Mouse (Mus musculus) heart, embryonic 15.5 days (tissue): ENCODE results near the gene Tanc2. TPM values are rescaled to one million over a fixed set of nuclear protein-coding genes. Genes with fewer than 3 reads are reported as not detected.

Source experiments
- ATAC-seq: fragments of 200-750 bp; cut with Nextera tagmentation; replicated peaks from 2 replicates; pipeline ENCODE4 v1.8.0; 2017; ENCODE audit warnings: low read depth, moderate TSS enrichment; ENCODE audit not compliant: insufficient number of reproducible peaks, insufficient read depth, low FRiP score
- H3K27ac ChIP-seq: fragments of 300-500 bp; sonication (generic); 2 replicates; pipeline ENCODE4 v1.5.1; 2015; ENCODE audit warnings: mild to moderate bottlenecking, inconsistent platforms
- H3K27me3 ChIP-seq: fragments of 300-500 bp; sonication (generic); 2 replicates; pipeline ENCODE4 v1.6.1; 2015; ENCODE audit warnings: inconsistent platforms
- H3K36me3 ChIP-seq: fragments of 300-500 bp; sonication (generic); 2 replicates; pipeline ENCODE4 v1.6.1; 2015; ENCODE audit warnings: mild to moderate bottlenecking, inconsistent platforms
- H3K4me1 ChIP-seq: fragments of 300-500 bp; sonication (generic); replicated peaks from 2 replicates; pipeline ENCODE4 v1.6.1; 2015; ENCODE audit warnings: inconsistent platforms
- H3K4me2 ChIP-seq: fragments of 300-500 bp; sonication (generic); 2 replicates; pipeline ENCODE4 v1.6.1; 2015; ENCODE audit warnings: inconsistent platforms, mild to moderate bottlenecking, moderate library complexity
- H3K4me3 ChIP-seq: fragments of 300-500 bp; sonication (generic); 2 replicates; pipeline ENCODE4 v1.5.1; 2015; ENCODE audit warnings: mild to moderate bottlenecking, inconsistent platforms
- H3K9ac ChIP-seq: fragments of 300-500 bp; sonication (generic); 2 replicates; pipeline ENCODE4 v1.6.1; 2015; ENCODE audit warnings: mild to moderate bottlenecking, inconsistent platforms
- H3K9me3 ChIP-seq: fragments of 300-500 bp; sonication (generic); replicated peaks from 2 replicates; pipeline ENCODE4 v1.6.1; 2016; ENCODE audit warnings: inconsistent platforms
- WGBS: fragments of 180-500 bp; shearing (Covaris S2); methylation state at CpG from one replicate; pipeline ENCODE4 v1.1.7; 2015; ENCODE audit warnings: mixed read lengths; 5-methylcytosine and 5-hydroxymethylcytosine counted together
- polyA plus RNA-seq: library from polyadenylated mRNA; unstranded; fragments of >200 nt; fragmentation: Nextera tagmentation; extraction: Ambion mirVana; gene quantifications from 2 replicates; pipeline ENCODE4 v1.2.1, GENCODE M21; 2015

Tanc2 gene
- polyA plus RNA-seq, 1 experiment from 2014 or later, result 12.4 TPM

GRCm38 (mm10) chr11:105955815-105956430 lies 366.1 kb downstream of the Tanc2 start:
- no peak for ATAC-seq
- H3K4me2 ChIP-seq, result no peak overlapping the region

GRCm38 (mm10) chr11:105957501-105957900 lies 367.7 kb downstream of the Tanc2 start:
- H3K27ac ChIP-seq, result 0 out of 2 replicates have a peak overlapping the region, but pooled peaks have one; percentile 1
- 57% methylated on average over 6 of the region's 6 CpGs for WGBS
- H3K27me3 ChIP-seq, result no peaks in the 10 kb centered on the region
- no peaks in the 10 kb centered on the region for H3K9me3 ChIP-seq
- H3K9ac ChIP-seq, result no peak overlapping the region
- ATAC-seq, result no peak
- H3K4me3 ChIP-seq, result no peak overlapping the region
- peaks cover 15% of the 10 kb centered on the region for H3K4me1 ChIP-seq
- no peaks in the 10 kb centered on the region for H3K36me3 ChIP-seq
- no peak overlapping the region for H3K4me2 ChIP-seq

More at GRCm38 (mm10) chr11:105955815-105956430, 366.1 kb downstream of the Tanc2 start:
- 84% methylated on average over 28 of the region's 28 CpGs for WGBS
- Histone ChIP-seq H3K27me3 (0 out of 2 replicates have a peak, but pooled peaks cover 4% of the 10 kb centered on the region), H3K9ac (no peak overlapping the region), H3K36me3 (no peaks in the 10 kb centered on the region), H3K9me3 (no peaks in the 10 kb centered on the region), H3K27ac (no peak overlapping the region), H3K4me1 (peaks cover 15% of the 10 kb centered on the region), H3K4me3 (no peak overlapping the region)

- H3K4me2 ChIP-seq, result no peak overlapping the region
- peaks cover 15% of the 10 kb centered on the region for H3K4me1 ChIP-seq
- H3K9me3 ChIP-seq, result no peaks in the 10 kb centered on the region
- no peak overlapping the region for H3K9ac ChIP-seq
- no peak for ATAC-seq
- 38% methylated on average over 1 of the region's 1 CpGs for WGBS
- no peak overlapping the region for H3K4me3 ChIP-seq
- no peaks in the 10 kb centered on the region for H3K36me3 ChIP-seq
- no peak overlapping the region; the same call in 1 of the 2 replicates for H3K27ac ChIP-seq
- no peaks in the 10 kb centered on the region for H3K27me3 ChIP-seq
Measured at GRCm38 (mm10) chr11:105958566-105958965, 368.8 kb downstream of the Tanc2 start.

GRCm38 (mm10) chr11:105959355-105959754 lies 369.6 kb downstream of the Tanc2 start:
- peak overlapping the region; percentile 45 for H3K4me2 ChIP-seq
- no peaks in the 10 kb centered on the region for H3K9me3 ChIP-seq
- H3K36me3 ChIP-seq, result no peaks in the 10 kb centered on the region
- H3K27ac ChIP-seq, result no peak overlapping the region
- peaks cover 15% of the 10 kb centered on the region for H3K4me1 ChIP-seq
- peak overlapping the region; percentile 2; the same call in 1 of the 2 replicates for H3K9ac ChIP-seq
- H3K4me3 ChIP-seq, result 0 out of 2 replicates have a peak overlapping the region, but pooled peaks have one; percentile 5
- H3K27me3 ChIP-seq, result no peaks in the 10 kb centered on the region
- 4% methylated on average over 17 of the region's 17 CpGs for WGBS
- 0 out of 2 replicates have a peak, but pooled peaks have one; percentile 31 for ATAC-seq

- H3K27me3 ChIP-seq, result peaks cover 42% of the 10 kb centered on the region
- no peaks in the 10 kb centered on the region for H3K36me3 ChIP-seq
- no peak overlapping the region for H3K27ac ChIP-seq
- no peak overlapping the region for H3K4me3 ChIP-seq
- WGBS, result 66% methylated on average over 5 of the region's 5 CpGs
- H3K9me3 ChIP-seq, result no peaks in the 10 kb centered on the region
- peaks cover 16% of the 10 kb centered on the region for H3K4me1 ChIP-seq
- H3K4me2 ChIP-seq, result no peak overlapping the region
- ATAC-seq, result no peak
- no peak overlapping the region for H3K9ac ChIP-seq
Measured at GRCm38 (mm10) chr11:105964691-105965090, 374.9 kb downstream of the Tanc2 start.

- peaks cover 14% of the 10 kb centered on the region for H3K4me1 ChIP-seq
- no peaks in the 10 kb centered on the region for H3K36me3 ChIP-seq
- ATAC-seq, result no peak
- no peak overlapping the region for H3K9ac ChIP-seq
- no peak overlapping the region for H3K4me2 ChIP-seq
- H3K9me3 ChIP-seq, result no peaks in the 10 kb centered on the region
- 53% methylated on average over 4 of the region's 4 CpGs for WGBS
- no peak overlapping the region for H3K4me3 ChIP-seq
- H3K27me3 ChIP-seq, result peaks cover 57% of the 10 kb centered on the region
- H3K27ac ChIP-seq, result no peak overlapping the region
Measured at GRCm38 (mm10) chr11:105966288-105966687, 376.5 kb downstream of the Tanc2 start.

- peak within 1 kb of the TSS; percentile 96 for H3K4me2 ChIP-seq
- peaks cover 14% of the 10 kb centered on the region for H3K4me1 ChIP-seq
- no peaks in the 10 kb centered on the region for H3K36me3 ChIP-seq
- H3K9me3 ChIP-seq, result no peaks in the 10 kb centered on the region
- H3K4me3 ChIP-seq, result peak within 1 kb of the TSS; percentile 60
- ATAC-seq, result peak; percentile 35; the same call in 1 of the 2 replicates
- peaks cover 70% of the 10 kb centered on the region for H3K27me3 ChIP-seq
- peak within 1 kb of the TSS; percentile 46 for H3K9ac ChIP-seq
- H3K27ac ChIP-seq, result no peak within 1 kb of the TSS
- WGBS, result 1% methylated on average over 68 of the region's 76 CpGs
Measured at GRCm38 (mm10) chr11:105967741-105968574, 378.2 kb downstream of the Tanc2 start, which contains the start of gene Ace. Gene Ace (plus strand): TSS chr11:105967945.

- Histone ChIP-seq H3K9me3 (no peaks in the 10 kb centered on the region), H3K27me3 (peaks cover 72% of the 10 kb centered on the region), H3K9ac (no peak overlapping the region), H3K36me3 (no peaks in the 10 kb centered on the region), H3K27ac (no peak overlapping the region), H3K4me1 (peaks cover 14% of the 10 kb centered on the region), H3K4me3 (no peak overlapping the region), H3K4me2 (no peak overlapping the region; the same call in 1 of the 2 replicates)
- ATAC-seq, result no peak
- 42% methylated on average over 10 of the region's 10 CpGs for WGBS
Measured at GRCm38 (mm10) chr11:105968948-105969347, 379.2 kb downstream of the Tanc2 start.

GRCm38 (mm10) chr11:105969516-105969915 lies 379.7 kb downstream of the Tanc2 start:
- Histone ChIP-seq H3K27ac (no peak overlapping the region), H3K4me1 (peaks cover 14% of the 10 kb centered on the region), H3K9me3 (no peaks in the 10 kb centered on the region), H3K4me3 (no peak overlapping the region), H3K36me3 (no peaks in the 10 kb centered on the region), H3K4me2 (no peak overlapping the region), H3K9ac (no peak overlapping the region), H3K27me3 (peaks cover 74% of the 10 kb centered on the region)
- 30% methylated on average over 1 of the region's 1 CpGs for WGBS
- no peak for ATAC-seq

- peaks cover 41% of the 10 kb centered on the region for H3K27me3 ChIP-seq
- no peak for ATAC-seq
Measured at GRCm38 (mm10) chr11:105974593-105974992, 384.8 kb downstream of the Tanc2 start.

GRCm38 (mm10) chr11:105975050-105975449 lies 385.3 kb downstream of the Tanc2 start:
- Histone ChIP-seq H3K27ac (no peak overlapping the region), H3K4me1 (no peaks in the 10 kb centered on the region), H3K9ac (no peak overlapping the region), H3K36me3 (no peaks in the 10 kb centered on the region), H3K4me3 (no peak overlapping the region), H3K9me3 (no peaks in the 10 kb centered on the region), H3K27me3 (peaks cover 36% of the 10 kb centered on the region), H3K4me2 (no peak overlapping the region)
- ATAC-seq, result no peak
- WGBS, result 74% methylated on average over 3 of the region's 3 CpGs

More at GRCm38 (mm10) chr11:105974593-105974992, 384.8 kb downstream of the Tanc2 start:
- 86% methylated on average over 6 of the region's 6 CpGs for WGBS
- Histone ChIP-seq H3K27ac (no peak overlapping the region), H3K36me3 (no peaks in the 10 kb centered on the region), H3K4me1 (no peaks in the 10 kb centered on the region), H3K4me3 (no peak overlapping the region), H3K9me3 (no peaks in the 10 kb centered on the region), H3K9ac (no peak overlapping the region), H3K4me2 (no peak overlapping the region)
